Mouse (Mus musculus): ENCODE measurements around the gene Zfp653.

GRCm38 (mm10) chr9:22055713-22056112, 15.5 kb downstream of the Zfp653 start:
- TF ChIP-seq POLR2A (IDR thresholded peaks at IDR 0.05; ENCODE audit: extremely low read depth, insufficient read depth, low read length) (no peak), CTCF (IDR thresholded peaks at IDR 0.05; ENCODE audit: low read depth, low read length) (no peak)
